Mouse (Mus musculus): ENCODE measurements around the gene Hnmt.
"Not testable (repeated sequence)": the region's sequence is repeated elsewhere in the genome, so short reads cannot be mapped to it uniquely, and the experiment has no call there.

Gene Hnmt

DNA sequence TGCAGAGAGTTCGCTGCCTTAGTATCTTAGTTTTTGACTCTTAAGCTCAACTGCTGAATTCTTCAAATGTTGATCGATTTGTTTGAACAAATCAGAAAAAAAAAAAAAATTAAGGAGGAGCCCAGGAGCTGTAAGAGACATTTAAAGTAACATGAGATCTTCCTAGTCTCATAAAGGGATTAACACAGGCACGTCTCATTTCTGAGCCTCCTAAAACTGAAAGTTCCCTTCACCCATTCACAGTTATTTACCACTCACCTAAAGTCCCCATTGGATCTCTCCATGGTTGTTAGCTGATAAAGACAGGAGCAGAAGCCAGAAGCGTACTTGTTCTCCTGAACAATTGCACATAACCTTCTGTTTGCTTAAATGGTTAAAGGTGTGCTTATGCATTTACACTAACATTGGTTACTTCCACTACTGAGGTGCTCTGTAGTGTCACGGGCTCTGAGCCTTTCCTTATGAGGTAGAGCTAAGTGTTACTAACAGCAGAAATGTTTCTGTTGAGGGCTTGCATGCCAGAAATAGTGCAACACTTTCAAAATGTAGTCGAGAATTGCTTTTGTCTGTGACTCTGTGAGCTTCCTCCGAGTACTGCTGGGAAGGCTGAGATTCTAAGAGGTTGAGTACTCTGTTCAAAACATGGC, at the start of gene Hnmt:
Gene Hnmt (minus strand): TSS at position 51 of the 647 bp plus-strand sequence.
- in situ Hi-C loops (cut with MboI) = no loop called here

DNA sequence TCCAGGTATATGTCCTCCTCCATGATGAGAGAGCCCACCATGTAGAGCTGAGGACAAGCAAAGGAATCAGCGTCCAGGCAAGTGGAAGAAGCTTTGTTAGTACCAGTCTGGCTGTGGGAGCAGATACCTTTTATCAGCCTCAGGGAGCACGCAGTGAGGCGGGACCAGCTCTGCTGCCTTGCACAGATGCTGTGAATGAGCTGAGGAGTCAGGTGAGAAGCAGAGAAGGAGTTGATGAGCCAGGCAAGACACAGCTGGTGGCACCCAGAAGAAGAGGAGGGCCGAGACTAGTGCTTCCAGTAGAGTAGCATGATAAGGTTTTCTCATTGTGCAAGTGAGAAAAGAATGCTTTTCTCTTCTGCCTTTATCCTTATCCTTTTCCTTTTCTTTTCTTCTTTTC, 47.3 kb upstream of the Hnmt start, which contains the start of gene Tbpl2:
Gene Tbpl2 (minus strand): TSS at position 101 of the 400 bp plus-strand sequence.
- in situ Hi-C loops (cut with MboI) = no loop called here

DNA sequence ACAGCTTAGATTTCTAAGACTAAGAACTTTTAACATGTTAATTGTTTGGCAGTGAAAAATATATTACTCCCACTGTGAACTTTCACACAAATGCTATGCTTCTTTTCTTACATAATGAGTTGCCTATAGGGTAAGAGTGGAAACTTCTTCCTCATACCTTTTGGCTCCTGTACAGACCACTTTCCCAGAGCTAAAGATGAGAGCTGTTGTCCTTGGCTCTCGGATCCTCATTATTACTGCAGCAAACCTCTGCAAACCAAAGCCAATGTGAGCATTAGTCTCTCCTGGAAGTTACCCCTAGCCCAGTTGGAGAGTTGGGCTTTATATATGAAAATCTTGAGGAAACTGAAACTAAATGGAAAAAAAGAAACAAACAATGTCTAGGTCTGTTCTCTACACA, 41.7 kb upstream of the Hnmt start:
- in situ Hi-C loops (cut with MboI) = no loop called here

DNA sequence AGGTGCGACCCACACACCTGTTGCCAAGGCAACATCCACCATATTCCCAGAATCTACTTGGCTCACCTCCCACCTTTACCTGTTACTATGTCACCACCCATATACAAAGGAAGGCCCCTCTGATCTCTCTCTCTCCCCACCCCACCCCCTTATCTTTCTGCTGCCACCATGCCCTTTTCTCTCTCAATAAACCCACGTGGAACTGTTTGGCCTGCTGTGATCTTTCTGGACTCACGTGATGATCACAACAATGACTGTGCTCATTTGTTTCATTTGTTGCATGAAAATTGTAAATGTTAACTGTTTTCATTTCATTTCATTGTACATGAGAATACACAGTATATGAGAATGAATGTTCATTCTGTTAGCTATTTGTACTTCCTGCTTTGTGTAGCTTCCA, 1.3 kb upstream of the Hnmt start:
- in situ Hi-C loops (cut with MboI) = no loop called here

DNA sequence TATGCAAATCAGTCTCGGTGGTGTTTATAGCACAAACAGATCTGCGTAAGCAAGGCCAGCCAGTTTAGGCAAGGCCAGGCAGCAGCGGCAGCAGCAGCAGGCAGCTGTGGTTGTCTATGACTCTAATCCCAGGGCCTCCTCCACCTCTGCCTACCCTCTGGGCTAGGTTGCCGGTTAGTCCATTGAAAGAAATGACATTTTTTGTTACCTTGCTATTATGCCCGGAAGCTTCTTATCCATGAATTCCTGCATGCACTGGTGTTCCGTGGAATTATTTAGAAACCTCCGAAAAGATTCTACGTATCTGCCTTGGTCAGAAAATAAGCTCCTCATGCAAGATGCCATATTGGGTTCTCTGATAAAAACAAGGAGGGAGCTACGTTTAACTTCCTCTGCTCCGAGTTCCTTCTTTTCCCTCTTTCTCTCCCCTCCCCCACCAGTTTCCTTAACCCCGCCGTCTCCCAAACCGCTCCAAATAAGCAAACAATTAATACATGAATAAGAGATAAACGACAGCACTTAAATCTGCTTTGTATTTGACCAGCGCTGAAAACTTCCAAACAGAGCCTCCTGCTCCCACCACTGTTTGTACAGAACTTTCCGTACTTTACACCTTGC, 605 bp downstream of the Hnmt start:
- in situ Hi-C loops (cut with MboI) = no loop called here

DNA sequence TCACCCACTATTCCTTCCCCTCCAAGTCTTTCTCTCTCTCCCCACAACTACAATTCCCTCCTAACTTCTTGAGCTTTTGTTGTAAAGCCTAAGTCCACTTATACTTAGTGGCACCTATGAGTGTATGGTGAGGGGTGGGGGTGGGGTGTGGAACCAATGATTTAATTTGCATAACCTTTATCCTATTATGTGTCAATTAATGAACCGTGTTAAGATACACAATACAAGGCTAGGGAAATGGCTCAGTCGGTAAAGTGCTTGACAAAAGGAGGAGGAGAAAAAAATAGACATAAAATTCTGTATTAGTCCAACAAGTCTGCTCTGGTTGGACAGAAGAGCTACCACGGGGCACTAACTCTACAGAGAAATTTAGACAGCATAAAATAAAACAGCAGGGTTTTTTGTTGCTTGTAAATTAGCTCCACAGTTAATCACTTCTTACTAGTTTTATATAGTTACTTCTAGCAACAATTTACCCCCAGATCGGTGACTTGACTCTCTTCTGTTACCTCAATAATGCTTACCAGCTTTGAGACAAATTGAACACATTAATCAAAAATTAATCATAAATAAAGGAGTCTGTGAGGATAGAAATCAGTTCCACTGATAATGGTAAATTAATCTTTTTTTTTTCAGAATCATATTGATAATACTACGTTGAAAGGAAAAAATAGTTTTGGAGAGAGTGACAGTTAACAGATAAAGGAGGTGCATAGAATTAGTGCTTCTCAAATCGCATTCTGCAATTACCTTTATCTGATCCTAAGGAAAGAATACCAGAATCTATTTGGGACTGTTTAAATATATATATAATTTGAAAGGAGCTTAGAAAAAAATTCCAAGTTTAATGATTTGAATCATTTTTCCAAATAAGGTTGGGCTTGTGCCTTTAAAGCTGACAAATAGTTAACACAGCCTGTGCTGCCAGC, 1.4 kb downstream of the Hnmt start:
- in situ Hi-C loops (cut with MboI) = no loop called here

DNA sequence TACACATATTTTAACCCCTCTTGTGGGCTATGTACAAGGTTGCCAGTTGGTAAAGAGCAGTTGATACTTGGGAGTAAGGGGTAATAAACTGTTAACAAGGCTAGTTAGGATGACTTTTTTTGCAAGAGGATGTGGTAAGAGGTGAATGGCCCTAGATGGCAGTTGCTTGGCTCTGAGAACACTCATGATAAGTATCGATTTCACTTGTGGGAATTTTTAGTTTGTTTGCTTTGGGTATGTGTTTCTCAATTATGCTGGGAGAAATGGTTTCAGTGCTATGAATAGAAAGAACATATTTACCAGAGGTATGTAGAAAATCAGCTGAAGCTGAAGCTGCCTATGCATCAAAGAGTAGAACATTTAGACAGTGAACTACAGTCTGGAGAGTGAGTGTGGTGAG, 6.3 kb downstream of the Hnmt start:
- in situ Hi-C loops (cut with MboI) = no loop called here

DNA sequence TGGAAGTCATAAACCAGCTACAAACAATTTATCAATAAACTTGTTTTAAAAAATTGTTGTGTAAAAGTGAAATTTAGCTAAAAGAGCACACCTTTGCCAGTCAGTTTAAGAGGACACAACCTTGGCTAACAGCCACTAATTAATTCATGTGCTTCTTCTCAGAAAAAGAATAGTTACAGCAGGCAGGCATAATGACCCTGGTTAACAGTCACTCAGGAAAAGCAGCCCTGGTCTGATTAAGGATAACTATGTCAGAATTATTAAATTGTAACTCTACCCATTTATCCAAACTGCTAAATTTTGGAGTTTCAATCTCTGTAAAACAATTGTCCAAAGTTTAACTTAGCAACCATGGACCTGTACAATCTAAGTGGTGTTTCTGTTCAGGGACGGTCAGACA, 8.7 kb downstream of the Hnmt start:
- in situ Hi-C loops (cut with MboI) = no loop called here

DNA sequence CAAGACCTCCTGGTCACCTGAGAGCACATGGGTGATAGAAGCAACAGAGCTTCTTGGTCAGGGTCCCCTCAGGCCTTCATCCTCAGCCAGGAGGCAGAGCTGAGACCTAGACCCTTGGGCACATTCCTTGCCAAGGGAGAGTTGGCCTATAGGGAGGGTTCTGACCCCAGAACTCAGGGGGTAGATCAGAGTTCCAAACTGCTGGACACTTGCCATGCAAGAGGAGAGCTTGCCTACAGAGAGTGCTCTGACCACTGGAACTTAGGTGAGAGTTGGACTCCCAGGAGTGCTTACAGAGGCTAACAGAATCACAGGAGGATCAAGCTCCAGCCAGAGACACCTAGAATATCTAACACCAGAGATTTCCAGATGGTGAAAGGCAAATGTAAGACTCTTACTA, 29.8 kb downstream of the Hnmt start:
- in situ Hi-C loops (cut with MboI) = not testable (repeated sequence)

DNA sequence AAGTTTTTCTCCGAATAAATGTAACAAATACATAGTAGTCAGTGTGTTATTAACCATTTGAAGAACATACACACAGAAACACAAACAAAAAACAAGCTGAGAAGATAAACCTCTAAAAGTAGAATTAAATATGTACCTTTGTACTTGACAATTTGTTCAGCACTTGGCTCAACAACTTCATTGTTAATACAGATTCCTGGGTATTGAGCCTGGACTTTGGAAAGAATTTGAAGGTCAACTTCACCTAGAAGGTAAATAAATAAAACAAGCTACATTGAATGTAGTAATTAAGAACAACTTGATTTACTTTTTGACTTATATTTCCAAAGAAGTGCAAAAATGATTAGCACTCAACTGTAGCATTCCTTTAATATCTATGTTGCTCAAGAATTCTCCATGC, 30.2 kb downstream of the Hnmt start:
- in situ Hi-C loops (cut with MboI) = no loop called here

DNA sequence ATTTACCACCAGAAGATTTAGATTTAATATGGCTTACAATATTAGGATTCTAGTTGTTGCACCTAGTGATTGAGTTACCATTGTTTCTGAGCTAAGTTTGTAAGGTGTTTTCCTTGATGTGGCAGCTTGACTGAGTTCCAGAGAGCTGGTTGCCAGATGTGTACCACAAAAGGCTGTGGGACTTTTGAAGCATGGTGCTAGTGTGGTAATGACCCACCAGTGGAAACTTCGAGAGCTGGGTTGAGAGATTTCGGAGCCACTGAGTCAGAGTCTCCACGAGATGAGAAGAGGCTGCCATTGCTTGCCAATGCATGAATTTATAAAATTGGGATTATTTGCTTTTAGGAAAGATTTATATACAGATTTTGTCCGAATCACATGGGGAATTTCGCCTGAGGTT, 34.2 kb downstream of the Hnmt start:
- in situ Hi-C loops (cut with MboI) = no loop called here

DNA sequence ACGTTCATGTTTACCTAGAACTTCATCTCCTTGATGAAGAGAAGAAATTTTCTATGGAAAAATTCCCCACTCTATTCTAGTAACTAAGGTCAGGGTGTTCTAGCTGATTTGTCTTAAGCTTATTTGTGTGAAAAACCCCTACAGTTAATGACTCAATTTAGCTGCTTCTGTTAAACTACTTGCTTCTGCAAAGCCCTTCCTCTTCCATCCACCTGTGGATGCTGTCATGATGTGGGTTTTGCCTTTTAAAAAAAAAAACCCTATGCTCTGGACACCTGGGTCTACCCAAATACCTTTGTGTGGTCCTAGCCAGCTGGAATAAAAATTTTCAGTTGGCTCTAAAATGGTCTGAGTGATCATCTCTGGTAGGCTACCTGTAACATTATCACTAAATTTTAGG, 49.9 kb downstream of the Hnmt start:
- in situ Hi-C loops (cut with MboI) = no loop called here

DNA sequence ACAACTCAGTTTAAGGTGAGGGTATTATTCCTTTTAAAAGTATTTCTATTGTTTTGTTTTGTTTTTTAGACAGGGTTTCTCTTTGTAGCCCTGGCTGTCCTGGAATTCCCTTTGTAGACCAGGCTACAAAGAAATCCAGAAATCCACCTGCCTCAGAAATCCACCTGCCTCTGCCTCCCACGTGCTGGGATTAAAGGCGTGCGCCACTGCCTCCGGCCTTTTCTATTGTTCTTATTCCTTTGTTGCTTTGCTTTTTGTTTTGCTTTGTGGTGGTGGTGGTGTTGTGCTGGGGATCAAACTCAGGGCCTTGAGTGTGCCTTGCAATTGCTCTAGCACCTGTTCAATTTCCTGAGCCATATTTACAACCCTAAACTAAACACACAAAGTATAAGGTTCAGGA, 50.4 kb downstream of the Hnmt start:
- in situ Hi-C loops (cut with MboI) = no loop called here

DNA sequence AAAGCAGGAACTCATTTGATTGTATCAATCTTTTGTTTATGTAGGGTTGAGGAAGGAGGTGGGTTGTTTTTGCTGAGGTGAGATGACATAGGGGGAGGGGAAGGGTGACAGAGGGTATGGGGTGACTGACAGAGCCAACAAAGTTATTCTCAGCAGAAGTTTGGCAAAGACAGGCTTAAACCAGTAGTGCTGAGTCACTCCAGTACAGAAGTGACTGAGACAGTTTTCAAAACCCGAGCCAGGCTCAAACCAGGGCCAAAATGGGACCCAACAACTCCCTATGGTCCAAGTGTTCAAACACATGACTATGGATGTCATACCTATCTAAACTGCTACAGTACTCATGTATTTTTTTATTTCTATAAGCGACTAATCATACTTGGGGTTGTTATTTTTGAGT, 52.4 kb downstream of the Hnmt start:
- in situ Hi-C loops (cut with MboI) = no loop called here

DNA sequence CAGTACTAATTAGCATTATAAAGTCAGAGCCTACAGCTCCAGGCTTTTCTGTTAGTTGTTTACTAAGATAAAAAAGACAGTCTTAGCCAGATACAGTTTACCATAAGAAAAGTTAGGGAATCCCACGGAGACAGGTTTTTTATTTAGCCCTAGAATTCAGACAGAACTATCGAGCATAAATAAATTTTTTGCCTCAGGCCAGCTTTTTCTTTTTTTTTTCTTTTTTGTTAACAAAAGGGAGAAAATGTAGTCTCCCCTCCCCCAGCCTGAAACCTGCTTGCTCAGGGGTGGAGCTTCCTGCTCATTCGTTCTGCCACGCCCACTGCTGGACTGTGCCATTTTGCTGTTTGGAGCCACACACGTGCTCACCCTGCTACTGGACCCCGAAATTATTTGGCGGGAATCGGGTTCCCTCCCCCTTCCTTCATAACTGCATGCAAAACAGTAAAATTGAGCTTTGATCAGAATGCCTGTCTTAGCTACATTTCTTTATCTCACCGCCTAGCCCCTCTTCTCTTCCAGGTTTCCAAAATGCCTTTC, 59.1 kb downstream of the Hnmt start:
- in situ Hi-C loops (cut with MboI) = not testable (repeated sequence)

DNA sequence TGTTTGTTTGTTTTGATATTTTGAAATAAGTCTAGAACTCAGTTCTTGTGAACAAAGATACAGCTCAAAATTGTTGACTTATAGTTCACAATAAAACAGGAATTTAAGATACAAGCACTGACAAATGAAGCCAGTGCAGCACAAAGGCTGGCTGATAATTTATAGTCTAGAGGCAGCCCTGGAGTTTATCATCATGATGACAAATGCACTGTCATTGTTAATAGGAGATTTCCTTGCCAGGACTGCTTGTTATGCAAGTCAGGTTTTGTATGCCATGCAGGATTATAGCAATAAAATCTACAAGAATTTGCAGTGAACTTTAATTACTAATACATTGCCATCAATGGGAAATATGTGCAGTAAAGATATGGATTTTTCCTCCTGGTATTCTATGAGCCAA, 61.9 kb downstream of the Hnmt start:
- in situ Hi-C loops (cut with MboI) = no loop called here

DNA sequence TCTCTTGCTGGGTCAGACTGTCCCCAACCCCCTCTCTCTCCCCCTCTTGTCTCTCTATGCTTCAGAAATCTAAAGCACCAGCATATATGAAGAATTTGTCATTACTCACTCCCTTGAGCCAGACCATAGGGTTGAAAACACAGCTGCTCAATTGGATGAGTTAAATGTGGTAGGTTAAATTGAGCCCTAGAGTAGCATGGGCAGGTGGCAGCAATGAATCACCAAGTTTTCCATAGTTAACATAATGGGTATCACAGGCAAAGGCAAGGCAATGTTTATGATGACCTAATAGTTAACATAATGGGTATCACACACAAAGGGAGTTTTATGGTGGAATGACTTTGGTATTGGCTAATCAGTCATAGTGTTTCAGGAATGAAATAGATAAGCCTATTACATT, 65.9 kb downstream of the Hnmt start:
- in situ Hi-C loops (cut with MboI) = no loop called here

DNA sequence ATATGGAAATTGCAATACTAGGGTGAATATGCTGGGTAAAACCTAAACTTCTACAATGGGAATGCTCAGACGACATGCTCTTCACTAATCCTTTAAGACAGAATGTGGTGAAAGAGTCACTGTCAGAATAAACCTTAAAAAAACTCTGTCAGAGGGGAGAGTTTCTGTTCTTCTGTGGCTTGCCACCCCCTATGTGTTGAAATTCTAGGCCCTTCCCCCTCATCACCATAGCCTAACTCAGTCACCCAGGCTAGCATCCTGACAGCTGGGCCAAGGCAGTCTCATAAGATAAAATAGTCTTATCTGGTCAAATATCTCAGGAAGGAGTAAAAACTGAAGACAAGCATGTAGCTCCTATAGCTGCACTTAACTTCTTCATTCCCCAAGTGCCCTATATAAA, 66.3 kb downstream of the Hnmt start:
- in situ Hi-C loops (cut with MboI) = no loop called here

DNA sequence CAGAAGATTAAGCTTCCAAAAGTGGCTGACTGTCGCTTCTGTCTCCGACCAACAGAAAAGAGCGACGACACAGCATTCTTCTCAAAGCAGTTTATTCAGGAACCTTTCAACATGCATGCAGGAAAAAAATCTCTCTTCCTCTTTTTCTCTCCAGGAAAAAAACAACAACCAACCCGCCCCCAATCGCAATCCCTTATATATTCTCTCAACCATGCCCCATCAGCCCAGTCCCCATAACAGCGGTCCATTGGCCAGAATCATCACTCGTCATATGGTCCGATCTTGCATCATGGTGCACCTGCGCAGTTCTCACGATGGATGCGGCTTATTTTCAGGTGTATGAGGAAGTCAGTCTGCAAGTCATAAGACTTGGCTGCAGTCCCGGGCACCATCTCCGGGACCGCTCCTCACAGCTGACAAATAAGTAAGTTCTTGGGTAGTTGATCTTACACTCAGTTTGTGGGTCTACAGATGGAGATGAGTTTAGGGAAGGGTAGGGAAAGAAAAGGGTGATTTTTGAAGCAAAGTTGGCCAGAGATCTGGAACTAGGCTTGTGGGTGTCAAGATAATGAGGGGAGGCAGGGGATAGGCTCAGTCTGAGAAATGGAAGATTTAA, 88.4 kb downstream of the Hnmt start:
- in situ Hi-C loops (cut with MboI) = not testable (repeated sequence)

Measured in mature B cell (primary cell).